Mouse (Mus musculus): ENCODE measurements around the gene Ins1.

Ins1 gene

GRCm38 (mm10) chr19:52263997-52264396 lies at the start of gene Ins1:
TSS of gene Ins1 (plus strand) at chr19:52264297.
- DNase-seq (ENCODE audit: low spot score): no peak
